Mouse (Mus musculus) myocyte (in vitro differentiated cells): ENCODE results near the gene Acly. TPM values are rescaled to one million over a fixed set of nuclear protein-coding genes. Genes with fewer than 3 reads are reported as not detected.
A peak's percentile ranks its signal among the peaks of the same experiment; 100 is the strongest.

Experiments used
- H3K27me3 ChIP-seq: one replicate; pipeline ENCODE4 v1.6.1; 2011; ENCODE audit not compliant: control insufficient read depth, insufficient read depth, insufficient read length
- H3K36me3 ChIP-seq: one replicate; pipeline ENCODE4 v1.6.1; 2011; ENCODE audit not compliant: control insufficient read depth, insufficient read depth
- H3K4me2 ChIP-seq: one replicate; pipeline ENCODE4 v1.6.1; 2011; ENCODE audit warnings: low read depth, control low read depth
- H3K4me3 ChIP-seq: one replicate; pipeline ENCODE4 v1.5.1; 2011; ENCODE audit warnings: mild to moderate bottlenecking, control low read depth, moderate library complexity
- H3K79me2 ChIP-seq: one replicate; pipeline ENCODE4 v1.6.1; 2011; ENCODE audit not compliant: control insufficient read depth, insufficient read depth
- H3ac ChIP-seq: one replicate; pipeline ENCODE4 v1.6.1; 2011; ENCODE audit not compliant: control insufficient read depth, insufficient read length
- CEBPB ChIP-seq: IDR thresholded peaks from 2 replicates; pipeline ENCODE4 v1.6.1; 2011; ENCODE audit warnings: mild to moderate bottlenecking, moderate library complexity; ENCODE audit not compliant: poor library complexity, insufficient read depth, severe bottlenecking
- E2F4 ChIP-seq: IDR thresholded peaks from one replicate; pipeline ENCODE4 v1.6.1; 2011; ENCODE audit warnings: mild to moderate bottlenecking, control low read depth, moderate library complexity; ENCODE audit not compliant: insufficient read depth
- MAX ChIP-seq: IDR thresholded peaks from one replicate; pipeline ENCODE4 v1.6.1; 2011; ENCODE audit warnings: low read depth, mild to moderate bottlenecking, control low read depth
- MYOD1 ChIP-seq, 3 experiments: IDR thresholded peaks; one replicate each; pipeline ENCODE4 v1.6.1; 2011; ENCODE audit warnings: control low read depth in 2 of 3, low read depth in 2 of 3, mild to moderate bottlenecking in 2 of 3, moderate library complexity in 1 of 3; ENCODE audit not compliant: insufficient read length in 2 of 3, control insufficient read depth in 1 of 3
- MYOG ChIP-seq, 3 experiments: IDR thresholded peaks; one replicate each; pipeline ENCODE4 v1.6.1; 2011; ENCODE audit warnings: control low read depth in 2 of 3, low read depth in 2 of 3, mild to moderate bottlenecking in 2 of 3; ENCODE audit not compliant: insufficient read length in 2 of 3, control insufficient read depth in 1 of 3, insufficient read depth in 1 of 3
- POLR2A ChIP-seq: IDR thresholded peaks from one replicate; pipeline ENCODE4 v1.6.1; 2011; ENCODE audit warnings: low read depth, mild to moderate bottlenecking, control low read depth, moderate library complexity; ENCODE audit not compliant: insufficient read length
- POLR2AphosphoS2 ChIP-seq: IDR thresholded peaks from one replicate; pipeline ENCODE4 v1.6.1; 2011; ENCODE audit warnings: low read depth, control low read depth; ENCODE audit not compliant: insufficient read length
- REST ChIP-seq: IDR thresholded peaks from one replicate; pipeline ENCODE4 v1.6.1; 2011; ENCODE audit warnings: mild to moderate bottlenecking, control low read depth, moderate library complexity; ENCODE audit not compliant: insufficient read depth, insufficient read length
- SRF ChIP-seq: IDR thresholded peaks from one replicate; pipeline ENCODE4 v1.6.1; 2011; ENCODE audit warnings: low read depth; ENCODE audit not compliant: control insufficient read depth, insufficient read length
- TCF12 ChIP-seq: IDR thresholded peaks from one replicate; pipeline ENCODE4 v1.6.1; 2011; ENCODE audit warnings: mild to moderate bottlenecking, control low read depth; ENCODE audit not compliant: poor library complexity, insufficient read depth, severe bottlenecking
- TCF3 ChIP-seq: IDR thresholded peaks from one replicate; pipeline ENCODE4 v1.6.1; 2011; ENCODE audit warnings: low read depth, control low read depth; ENCODE audit not compliant: insufficient read length
- USF1 ChIP-seq: IDR thresholded peaks from one replicate; pipeline ENCODE4 v1.6.1; 2011; ENCODE audit warnings: low read depth, mild to moderate bottlenecking, control low read depth, moderate library complexity
- polyA plus RNA-seq: library from polyadenylated mRNA; unstranded; fragments of >200 nt; fragmentation: generic; extraction: Trizol; gene quantifications from one replicate; pipeline ENCODE4 v1.2.1, GENCODE M21; 2012; ENCODE audit warnings: missing spikeins

Gene Acly
- polyA plus RNA-seq, 1 experiment = 95.5 TPM

- Histone ChIP-seq H3K4me3 (peak overlapping the region; percentile 98), H3K36me3 (peaks cover 36% of the 10 kb centered on the region)
- TF ChIP-seq POLR2A (no peak), MAX (no peak), POLR2AphosphoS2 (no peak), E2F4 (no peak), TCF12 (no peak), TCF3 (no peak), USF1 (no peak), CEBPB (no peak), REST (no peak), MYOG (IDR thresholded peaks at IDR 0.05; ENCODE audit: control insufficient read depth in 1 of 3, insufficient read depth in 1 of 3, insufficient read length in 2 of 3, low read depth in 2 of 3) (no peak), MYOD1 (IDR thresholded peaks at IDR 0.05; ENCODE audit: control insufficient read depth in 1 of 3, insufficient read length in 2 of 3, low read depth in 2 of 3) (no peak), SRF (no peak)
Measured at GRCm38 (mm10) chr11:100524987-100525630, 2.7 kb downstream of the Acly start.

GRCm38 (mm10) chr11:100524358-100524757, 3.4 kb downstream of the Acly start:
- Histone ChIP-seq H3ac (no peak overlapping the region), H3K4me2 (peak overlapping the region; percentile 98), H3K27me3 (no peaks in the 10 kb centered on the region), H3K4me3 (no peak overlapping the region), H3K79me2 (peaks cover 53% of the 10 kb centered on the region), H3K36me3 (peaks cover 43% of the 10 kb centered on the region)
- TF ChIP-seq REST = no peak
- no peak for TF ChIP-seq MYOD1 (IDR thresholded peaks at IDR 0.05; ENCODE audit: control insufficient read depth in 1 of 3, insufficient read length in 2 of 3, low read depth in 2 of 3)
- no peak for TF ChIP-seq TCF12
- no peak for TF ChIP-seq CEBPB
- no peak for TF ChIP-seq SRF
- no peak for TF ChIP-seq USF1
- no peak for TF ChIP-seq MAX
- TF ChIP-seq TCF3 = no peak
- no peak for TF ChIP-seq MYOG (IDR thresholded peaks at IDR 0.05; ENCODE audit: control insufficient read depth in 1 of 3, insufficient read depth in 1 of 3, insufficient read length in 2 of 3, low read depth in 2 of 3)
- TF ChIP-seq POLR2A = no peak
- no peak for TF ChIP-seq POLR2AphosphoS2

More at GRCm38 (mm10) chr11:100524987-100525630, 2.7 kb downstream of the Acly start:
- H3ac ChIP-seq = no peak overlapping the region
- H3K79me2 ChIP-seq = peaks cover 53% of the 10 kb centered on the region
- peak overlapping the region; percentile 98 for H3K4me2 ChIP-seq
- no peaks in the 10 kb centered on the region for H3K27me3 ChIP-seq

GRCm38 (mm10) chr11:100520838-100521237, 7.0 kb downstream of the Acly start:
- H3K4me2 ChIP-seq = no peak overlapping the region
- H3K36me3 ChIP-seq = peaks cover 60% of the 10 kb centered on the region
- H3K4me3 ChIP-seq = no peak overlapping the region
- peaks cover 36% of the 10 kb centered on the region for H3K79me2 ChIP-seq
- TF ChIP-seq CEBPB (no peak), USF1 (no peak), E2F4 (no peak), POLR2A (no peak), SRF (no peak), MYOG (IDR thresholded peaks at IDR 0.05; ENCODE audit: control insufficient read depth in 1 of 3, insufficient read depth in 1 of 3, insufficient read length in 2 of 3, low read depth in 2 of 3) (no peak), REST (no peak), MAX (no peak), MYOD1 (IDR thresholded peaks at IDR 0.05; ENCODE audit: control insufficient read depth in 1 of 3, insufficient read length in 2 of 3, low read depth in 2 of 3) (no peak), TCF12 (no peak), POLR2AphosphoS2 (no peak), TCF3 (no peak)
- H3ac ChIP-seq = no peak overlapping the region
- H3K27me3 ChIP-seq = no peaks in the 10 kb centered on the region

- H3K27me3 ChIP-seq = no peaks in the 10 kb centered on the region
- TF ChIP-seq POLR2AphosphoS2 (no peak), TCF12 (no peak), POLR2A (no peak), MYOD1 (IDR thresholded peaks at IDR 0.05; ENCODE audit: control insufficient read depth in 1 of 3, insufficient read length in 2 of 3, low read depth in 2 of 3) (no peak), E2F4 (no peak), TCF3 (no peak), USF1 (no peak), MAX (no peak), CEBPB (no peak), MYOG (IDR thresholded peaks at IDR 0.05; ENCODE audit: control insufficient read depth in 1 of 3, insufficient read depth in 1 of 3, insufficient read length in 2 of 3, low read depth in 2 of 3) (no peak)
- H3K79me2 ChIP-seq = peaks cover 20% of the 10 kb centered on the region
- H3ac ChIP-seq = no peak overlapping the region
- H3K4me3 ChIP-seq = no peak overlapping the region
- H3K36me3 ChIP-seq = peaks cover 70% of the 10 kb centered on the region
- H3K4me2 ChIP-seq = no peak overlapping the region
Measured at GRCm38 (mm10) chr11:100519188-100519587, 8.6 kb downstream of the Acly start.

- Histone ChIP-seq H3K4me3 (no peak overlapping the region), H3K4me2 (no peak overlapping the region), H3K36me3 (peaks cover 70% of the 10 kb centered on the region), H3ac (no peak overlapping the region), H3K27me3 (no peaks in the 10 kb centered on the region), H3K79me2 (peaks cover 14% of the 10 kb centered on the region)
- no peak for TF ChIP-seq MYOG (IDR thresholded peaks at IDR 0.05; ENCODE audit: control insufficient read depth in 1 of 3, insufficient read depth in 1 of 3, insufficient read length in 2 of 3, low read depth in 2 of 3)
Measured at GRCm38 (mm10) chr11:100518188-100518591, 9.6 kb downstream of the Acly start.
